Mouse (Mus musculus) mouse embryonic stem cell (cell line): Measurements from ENCODE around the gene Cpt1c.

Experiments
- in situ Hi-C, 2 experiments: fragments of 300-500 bp; cut with MboI; formaldehyde crosslinking; loops; 1 replicate in 1 of 2; 3 replicates in 1 of 2; pipeline ENCODE4 v1.14.3; 2019 to 2020; ENCODE audit warnings: low sequenced_read_pairs in 2 of 2, low pct_unique_long_range_greater_than_20kb in 1 of 2, mixed read lengths in 1 of 2; ENCODE audit not compliant: unreplicated experiment in 1 of 2

Gene Cpt1c

DNA sequence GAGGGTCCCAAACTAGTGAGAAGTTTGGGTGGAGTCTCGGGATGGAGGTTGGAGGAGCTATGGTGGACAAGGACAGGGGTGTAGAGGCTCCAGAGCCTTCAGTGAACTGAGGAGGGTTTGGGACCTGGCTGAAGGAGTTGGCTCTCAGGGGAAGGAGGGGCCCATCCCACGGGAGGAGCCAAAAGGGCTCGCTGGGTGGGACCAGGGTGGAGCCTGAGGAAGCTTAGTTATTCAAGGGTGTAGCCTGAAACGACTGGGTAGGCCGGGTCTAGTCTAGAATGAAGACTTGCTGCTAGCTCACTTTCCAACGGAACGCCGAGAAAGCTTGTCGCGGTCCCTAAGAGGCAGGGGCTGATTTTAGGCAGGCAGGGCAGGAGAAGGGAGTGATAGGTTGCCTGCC lies 22.7 kb downstream of the Cpt1c start:
- in situ Hi-C loops: loop anchor here in 1 of 2 experiments (10.0 kb wide), 1 partner anchor 227 kb away; no protein-coding TSS in a partner anchor

DNA sequence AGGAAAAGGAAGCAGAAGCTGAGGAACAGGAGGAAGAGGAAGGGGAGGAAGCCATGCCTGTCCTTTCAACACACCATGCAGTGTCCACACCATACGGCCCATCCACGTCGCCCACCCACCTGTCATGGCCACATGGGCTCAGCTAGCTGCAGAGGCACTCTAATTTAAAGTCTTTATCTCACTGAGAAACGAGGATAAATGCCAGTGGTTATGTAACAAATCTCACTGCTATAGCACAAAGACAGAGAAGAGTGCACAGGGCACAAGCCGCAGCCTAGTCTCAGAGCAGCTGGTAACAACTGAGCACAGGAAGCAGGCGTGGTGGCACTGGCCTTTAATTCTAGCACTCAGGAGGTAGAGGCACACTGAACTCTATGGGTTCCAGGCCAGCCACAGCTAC lies 24.7 kb downstream of the Cpt1c start:
- in situ Hi-C loops: loop anchor here in 1 of 2 experiments (10.0 kb wide), 1 partner anchor 225 kb away; no protein-coding TSS in a partner anchor

DNA sequence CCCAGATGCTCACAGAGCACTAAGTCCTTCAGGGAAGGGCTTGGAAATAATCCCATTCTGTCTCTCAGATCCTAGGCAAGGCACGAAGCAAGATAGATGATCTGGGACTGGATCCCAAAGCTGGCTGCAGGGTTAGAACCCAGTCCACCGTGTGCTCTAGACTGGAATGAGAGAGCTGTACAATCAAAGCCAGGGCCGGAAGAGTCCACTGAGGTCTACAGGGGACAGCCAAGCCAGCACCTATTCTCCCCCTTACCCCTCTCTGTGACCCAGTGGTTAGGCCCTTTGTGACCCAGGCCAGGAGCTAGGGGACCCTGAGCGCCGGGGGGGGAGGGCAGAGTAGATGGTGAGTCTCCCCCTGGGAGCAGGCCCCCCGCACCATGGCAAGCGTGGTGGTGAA lies 31.7 kb downstream of the Cpt1c start, which contains the start of gene Tsks:
TSS of gene Tsks (plus strand) at position 301 of the 400 bp plus-strand sequence.
- in situ Hi-C loops: no loop called here

DNA sequence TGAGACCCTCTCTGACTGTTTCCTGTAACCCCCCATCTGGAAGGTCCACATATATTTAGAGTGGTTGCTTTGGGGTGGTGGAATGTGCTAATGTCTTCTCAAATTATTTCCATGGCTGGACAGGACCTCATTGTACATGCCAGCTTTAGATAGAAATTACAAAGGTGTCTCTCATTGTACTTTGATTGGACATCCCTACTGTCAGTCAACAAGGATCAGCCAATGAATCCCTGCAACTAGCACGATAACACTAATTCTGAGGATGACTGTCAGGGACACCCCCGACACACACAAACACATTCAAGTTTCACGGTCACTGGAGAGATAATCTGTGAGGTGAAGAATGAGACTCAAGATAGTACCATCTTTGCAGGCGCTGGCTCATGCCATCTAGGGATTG lies 36.0 kb downstream of the Cpt1c start:
- in situ Hi-C loops: no loop called here

DNA sequence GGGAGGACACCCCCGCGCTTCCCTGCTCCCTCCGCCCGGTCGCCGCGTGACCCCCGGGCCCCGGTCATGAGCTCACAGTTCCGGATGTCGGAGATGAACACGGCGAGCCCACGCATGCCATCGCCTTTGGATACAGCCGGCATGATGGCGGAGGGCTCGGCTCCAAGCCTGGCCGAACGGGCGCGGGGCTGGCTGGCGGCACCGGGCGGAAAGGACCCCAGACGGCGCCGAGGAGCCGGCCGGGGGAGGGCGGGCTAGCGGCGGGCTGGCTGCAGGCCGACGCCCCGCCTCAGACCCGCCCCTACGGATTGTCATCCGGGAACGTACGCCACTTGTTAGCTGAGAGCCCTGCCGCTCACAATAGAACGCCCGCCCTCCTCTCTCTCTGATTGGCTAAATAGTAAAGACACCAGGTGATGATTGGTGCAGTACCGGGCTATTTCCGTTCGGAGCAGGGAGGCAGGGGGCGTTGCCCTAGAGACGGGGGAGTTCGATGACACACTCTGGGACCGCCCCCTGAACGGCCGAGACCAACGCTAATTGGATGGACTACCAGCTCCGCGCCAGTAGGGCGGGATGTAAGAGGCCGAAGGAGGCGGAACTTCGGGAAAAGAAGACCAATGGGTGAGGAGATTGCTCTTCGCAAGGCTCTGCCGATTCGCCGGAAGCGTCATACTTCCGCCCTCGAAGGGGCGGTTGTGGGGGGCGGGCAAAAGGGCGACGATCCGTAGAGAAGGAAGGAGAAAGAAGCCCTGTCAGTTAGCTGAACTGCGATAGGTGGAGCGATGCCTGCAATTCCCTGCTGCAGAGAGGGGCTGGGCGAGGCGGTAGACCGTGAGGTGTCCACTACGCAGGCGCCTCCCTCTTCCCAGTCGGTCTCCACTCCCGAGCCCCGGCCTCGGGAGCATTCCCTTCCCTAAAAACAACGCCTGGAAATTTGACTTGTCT lies 45.2 kb downstream of the Cpt1c start, which contains the start of gene Ap2a1:
TSS of gene Ap2a1 (minus strand) at position 293 of the 948 bp plus-strand sequence.
- in situ Hi-C loops: no loop called here

DNA sequence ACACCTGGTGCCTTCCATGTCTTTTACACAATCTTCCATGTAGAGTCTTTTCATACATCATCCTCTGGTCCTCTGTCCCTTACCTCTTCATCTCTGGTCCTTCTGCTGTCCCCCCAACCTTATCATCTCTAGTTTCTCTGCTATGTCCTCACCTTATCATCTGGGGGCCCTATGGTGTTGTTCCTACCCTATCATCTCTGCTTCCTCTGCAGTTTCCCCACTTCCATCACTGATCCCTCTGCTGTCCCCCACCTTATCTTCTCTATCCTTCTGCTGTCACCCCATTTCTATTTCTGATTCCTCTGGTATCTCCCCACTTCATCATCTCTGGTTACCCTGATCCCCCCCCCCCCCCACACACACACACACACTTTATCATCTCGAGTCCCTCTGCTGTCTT lies 46.1 kb downstream of the Cpt1c start:
- in situ Hi-C loops: no loop called here

DNA sequence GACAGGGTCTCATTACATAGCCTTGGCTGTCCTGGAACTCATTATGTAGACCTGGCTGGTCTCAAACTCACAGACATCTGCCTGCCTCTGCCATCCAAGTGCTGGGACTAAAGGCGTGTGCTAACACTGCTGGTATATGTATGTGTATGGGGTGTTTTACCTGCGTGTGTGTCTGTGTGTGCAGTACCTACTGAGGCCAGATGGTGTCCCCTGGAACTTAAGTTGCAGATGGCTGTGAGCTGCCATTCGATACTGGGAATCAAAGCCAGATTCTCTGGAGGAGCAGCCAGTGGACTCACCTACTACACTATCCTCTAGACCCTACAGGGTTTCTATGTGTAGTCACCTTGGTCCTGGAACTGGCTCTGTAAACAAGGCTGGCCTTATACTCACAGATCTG lies 49.2 kb downstream of the Cpt1c start:
- in situ Hi-C loops: no loop called here

DNA sequence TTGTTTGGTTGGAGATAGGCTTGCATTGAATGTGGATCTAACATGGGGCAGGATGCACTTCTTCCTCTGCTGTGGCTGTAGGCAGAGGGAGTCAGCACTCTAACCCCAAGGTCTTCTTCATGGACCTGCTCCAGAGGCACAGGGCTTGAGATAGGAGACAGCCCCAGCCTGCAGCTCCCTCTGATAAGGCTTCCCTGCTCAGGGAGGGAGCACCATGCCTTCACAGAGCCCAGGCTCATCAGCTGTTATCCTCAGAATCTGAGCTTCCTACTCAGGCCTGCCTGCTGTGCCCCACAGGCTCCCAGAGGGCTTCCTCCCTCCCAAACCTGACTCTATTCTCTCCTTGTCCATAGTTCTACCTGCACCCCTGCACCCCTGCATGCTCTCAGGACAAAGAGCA lies 52.1 kb downstream of the Cpt1c start:
- in situ Hi-C loops: no loop called here

DNA sequence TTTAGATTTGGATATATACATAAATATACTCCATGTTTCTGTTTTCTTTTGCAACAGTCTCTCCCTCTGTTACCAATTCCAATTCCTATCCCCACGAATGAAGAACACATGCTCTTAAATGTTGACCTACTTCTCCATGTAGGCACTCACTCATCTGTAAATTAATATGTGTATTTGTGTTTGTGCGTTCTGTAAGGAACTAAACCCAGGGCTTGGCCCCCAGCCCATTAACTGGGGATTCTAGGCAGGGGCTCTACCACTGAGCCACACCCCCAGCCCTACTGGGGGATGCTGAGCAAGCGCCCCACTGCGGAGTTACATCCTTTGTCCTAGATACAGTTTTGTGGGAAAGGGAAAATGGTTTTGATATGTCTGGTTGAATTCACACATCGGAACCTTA lies 55.5 kb downstream of the Cpt1c start:
- in situ Hi-C loops: no loop called here

DNA sequence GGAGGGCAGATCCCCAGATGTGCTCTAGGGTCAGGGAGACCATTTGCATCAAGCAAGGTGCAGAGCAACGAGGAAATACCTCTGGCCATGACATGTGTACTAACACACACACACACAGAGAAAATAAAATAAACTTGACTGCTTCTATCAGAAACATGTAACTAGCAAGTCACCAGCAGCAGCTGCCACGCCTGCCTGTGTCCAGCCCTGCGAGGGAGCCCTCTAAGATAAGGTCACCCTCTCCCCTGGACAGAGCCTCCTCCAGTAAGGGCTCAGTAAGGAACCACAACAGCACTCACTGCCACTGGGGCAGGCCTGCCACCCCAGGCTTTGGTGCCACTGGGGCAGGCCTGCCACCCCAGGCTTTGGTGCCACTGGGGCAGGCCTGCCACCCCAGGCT lies 56.4 kb downstream of the Cpt1c start:
- in situ Hi-C loops: no loop called here

DNA sequence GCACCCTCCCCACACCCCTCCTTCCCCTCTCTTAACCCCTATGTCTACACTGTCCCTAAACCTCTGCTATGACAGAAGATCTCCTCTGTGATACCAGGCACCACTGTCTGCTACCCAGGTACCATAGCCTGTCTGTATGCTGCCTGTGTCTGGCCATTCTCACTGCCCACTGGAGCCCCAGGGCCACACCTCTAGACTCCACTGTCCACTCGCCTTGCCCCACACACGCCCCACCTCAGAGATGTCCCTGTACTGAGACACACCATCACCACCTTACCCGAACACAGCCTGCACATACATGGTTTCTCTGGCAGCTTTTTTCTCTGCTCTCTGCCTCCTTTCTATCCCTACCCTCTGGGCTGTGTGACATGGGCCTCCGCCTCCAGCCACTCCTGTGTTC lies 57.8 kb downstream of the Cpt1c start:
- in situ Hi-C loops: no loop called here

DNA sequence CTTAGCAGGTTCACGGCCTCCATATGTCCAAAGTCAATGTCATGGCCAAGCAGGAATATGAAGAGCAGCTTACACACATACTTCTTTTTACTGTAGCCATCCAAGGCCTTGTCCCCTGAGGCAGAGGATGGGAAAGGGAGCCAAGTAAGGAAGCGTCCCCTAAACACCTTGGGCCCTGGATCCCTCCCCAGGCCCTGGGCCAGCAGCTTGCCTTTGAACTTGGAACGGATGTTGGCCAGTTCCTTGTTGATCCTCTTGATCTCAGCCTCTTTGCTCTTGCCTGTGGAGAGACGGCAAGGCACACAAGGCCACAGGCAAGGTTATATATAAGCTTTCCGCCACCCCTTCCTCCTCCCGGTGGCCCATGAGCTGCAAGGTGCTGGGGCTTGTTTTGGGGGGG lies 58.5 kb downstream of the Cpt1c start:
- in situ Hi-C loops: no loop called here

DNA sequence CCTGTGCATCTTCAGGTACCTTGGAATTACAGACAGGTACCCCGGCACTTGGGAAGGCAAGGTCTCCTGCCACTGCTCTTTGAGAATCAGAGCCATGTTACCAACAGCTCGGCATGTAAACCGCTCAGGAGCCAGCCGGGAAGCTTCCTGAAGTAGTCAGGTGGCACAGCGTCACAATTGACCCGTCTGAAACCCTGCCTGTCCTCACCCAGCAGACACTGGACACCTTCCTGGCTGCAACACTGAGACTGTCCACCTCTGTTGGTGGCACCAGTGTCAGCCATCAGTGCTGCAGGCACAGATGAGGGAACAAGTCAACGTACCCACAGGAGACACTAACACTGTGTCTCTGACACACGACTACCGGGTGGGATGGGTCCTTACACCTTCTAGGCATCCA lies 59.3 kb downstream of the Cpt1c start:
- in situ Hi-C loops: no loop called here

DNA sequence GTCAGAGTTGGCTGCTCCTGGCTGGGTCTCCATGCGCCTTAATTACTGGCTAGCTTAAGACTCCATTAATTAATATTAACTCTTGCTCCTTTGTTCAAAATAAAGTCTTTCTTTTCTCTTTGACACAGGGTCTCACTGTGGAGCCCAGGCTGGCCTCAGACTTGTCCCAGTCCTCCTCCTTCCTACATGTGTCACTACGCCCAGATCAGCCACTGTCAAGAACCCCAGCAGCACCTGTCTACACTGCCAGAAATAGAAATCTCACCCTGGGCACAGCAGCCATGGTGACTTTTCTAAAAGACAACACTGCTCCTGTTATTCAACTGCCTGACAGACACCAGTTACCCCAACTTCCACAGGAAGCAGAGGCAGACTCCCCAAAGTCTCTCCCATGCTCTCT lies 60.3 kb downstream of the Cpt1c start:
- in situ Hi-C loops: no loop called here
